Mouse (Mus musculus) gastrocnemius, postnatal 14 days (tissue): ENCODE measurements around the gene Ephb4. TPM values are rescaled to one million over a fixed set of nuclear protein-coding genes. Genes with fewer than 3 reads are reported as not detected.

Source experiments
- DNase-seq: peaks from one replicate; pipeline ENCODE4 v3.0.0; 2021; ENCODE audit warnings: mixed read lengths
- intact Hi-C: fragments of 180-260 bp; cut with DNase I; formaldehyde crosslinking; loops from one replicate; pipeline ENCODE4 v1.15.1; 2025; ENCODE audit warnings: low total_unique reads
- long read RNA-seq, 2 experiments: library from polyadenylated mRNA; stranded (forward); transcript quantifications; one replicate each; pipeline ENCODE4 v2.0.0; 2021
- total RNA-seq, 2 experiments: library from RNA; stranded (reverse); gene quantifications; 2 replicates each; pipeline ENCODE4 v1.2.3; 2021

Ephb4 gene
- 10 to 100 TPM; 26.5 to 27.4 TPM for total RNA-seq
- long read RNA-seq, experiment 1, full-length matches to known transcripts: 28 of 37 reads
- long read RNA-seq, experiment 1, partial matches to known transcripts: 9 of 37 reads
- long read RNA-seq, experiment 1, other reads (novel, unspliced or antisense): 0 of 37 reads
- long read RNA-seq, experiment 2, full-length matches to known transcripts: 49 of 56 reads
- long read RNA-seq, experiment 2, partial matches to known transcripts: 5 of 56 reads
- long read RNA-seq, experiment 2, other reads (novel, unspliced or antisense): 2 of 56 reads

DNA sequence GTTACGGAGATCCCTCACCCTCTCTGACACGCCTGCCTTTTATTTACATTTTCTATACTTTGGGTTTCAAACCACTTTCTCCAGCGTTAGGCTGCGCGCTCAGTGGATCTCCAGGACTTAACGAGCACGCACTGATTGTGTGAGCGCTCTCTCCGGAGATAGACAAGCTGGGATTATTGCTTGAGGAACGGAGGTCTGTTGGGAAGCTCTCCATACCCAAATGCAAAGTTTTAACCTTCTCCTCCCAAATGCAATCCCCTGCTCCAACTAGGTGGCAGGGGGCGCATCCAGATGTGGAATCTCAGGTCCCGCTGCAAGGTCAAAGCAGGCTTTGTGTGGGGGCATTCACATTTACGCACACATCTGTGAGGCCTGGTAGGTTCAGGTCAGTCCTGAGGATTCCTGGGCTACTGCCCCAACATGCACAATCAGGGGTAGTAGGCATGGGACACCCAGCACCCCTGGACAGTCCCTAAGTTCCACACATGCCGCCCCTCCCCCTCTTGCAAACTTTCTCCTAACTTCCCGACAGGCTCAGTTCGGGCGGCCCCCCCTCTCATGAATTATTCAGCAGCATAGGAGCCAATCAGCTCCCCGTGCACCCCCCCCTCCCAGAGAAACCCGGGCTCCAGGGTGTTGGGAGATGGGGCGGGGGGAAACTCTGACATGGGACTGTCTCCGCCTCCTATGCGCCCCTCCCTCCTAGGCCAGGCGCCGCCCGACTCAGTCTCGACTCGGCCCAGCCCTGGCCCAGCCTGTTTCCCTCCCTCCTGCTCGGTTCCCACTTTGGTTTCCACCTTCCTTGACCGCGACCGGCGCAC is at the start of gene Ephb4:
Gene Ephb4 (plus strand): TSS at position 726 of the 821 bp plus-strand sequence.
- intact Hi-C loops: no loop called here
- peak; percentile 94 for DNase-seq

GRCm38 (mm10) chr5:137301253-137301652 is 48.7 kb upstream of the Ephb4 start:
- no peak for DNase-seq
- intact Hi-C loops: no loop called here

DNA sequence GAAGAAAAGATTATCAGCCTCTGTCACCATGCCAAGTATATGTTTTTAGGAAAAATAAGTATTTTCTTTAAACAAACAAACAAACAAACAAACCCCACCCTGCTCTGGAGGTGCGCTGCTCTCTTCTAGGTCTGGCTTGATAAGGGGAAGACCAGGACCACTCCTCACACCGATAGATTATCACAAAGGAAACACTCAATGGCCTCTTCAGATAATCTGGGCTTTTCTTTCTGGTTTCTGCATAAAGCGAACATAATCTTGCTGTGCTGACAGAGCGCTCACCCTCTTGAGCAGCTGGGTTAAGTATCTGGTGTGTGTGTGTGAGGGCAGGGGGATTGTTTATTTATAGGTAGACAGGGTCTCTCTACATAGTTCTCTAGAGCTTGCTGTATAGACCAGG is 46.3 kb upstream of the Ephb4 start:
- intact Hi-C loops: no loop called here
- no peak for DNase-seq

GRCm38 (mm10) chr5:137304165-137304564 is 45.7 kb upstream of the Ephb4 start:
- no peak for DNase-seq
- intact Hi-C loops: no loop called here

DNA sequence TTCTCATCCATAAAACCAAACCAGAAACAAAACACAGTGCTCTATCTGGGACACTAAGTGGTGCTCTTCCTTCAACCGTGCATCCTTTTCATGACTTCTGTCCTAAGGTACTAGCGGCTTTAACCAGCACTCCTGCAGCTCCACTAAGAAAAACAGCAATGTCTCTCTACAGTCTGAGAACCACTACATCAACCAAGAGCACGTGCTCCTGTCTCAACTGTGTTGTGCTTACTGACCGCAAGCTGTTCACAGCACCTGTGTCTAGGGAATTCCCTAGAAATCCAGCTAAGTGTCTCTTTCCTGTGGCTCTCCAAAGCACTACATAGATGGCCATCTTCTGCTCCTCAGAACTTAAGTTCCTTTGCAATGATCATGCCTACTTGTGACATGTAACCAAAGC is 45.1 kb upstream of the Ephb4 start:
- no peak for DNase-seq
- intact Hi-C loops: no loop called here

GRCm38 (mm10) chr5:137305822-137306221 is 44.1 kb upstream of the Ephb4 start:
- intact Hi-C loops: no loop called here
- DNase-seq: no peak

- intact Hi-C loops: no loop called here
- no peak for DNase-seq
These were observed 43.4 kb upstream of the Ephb4 start for GRCm38 (mm10) chr5:137306439-137307005.

- DNase-seq: peak; percentile 91
- intact Hi-C loops: no loop called here
These were observed 42.6 kb upstream of the Ephb4 start, which contains the start of gene Srrt for GRCm38 (mm10) chr5:137307071-137307912. Gene Srrt (minus strand): TSS chr5:137307674.

DNA sequence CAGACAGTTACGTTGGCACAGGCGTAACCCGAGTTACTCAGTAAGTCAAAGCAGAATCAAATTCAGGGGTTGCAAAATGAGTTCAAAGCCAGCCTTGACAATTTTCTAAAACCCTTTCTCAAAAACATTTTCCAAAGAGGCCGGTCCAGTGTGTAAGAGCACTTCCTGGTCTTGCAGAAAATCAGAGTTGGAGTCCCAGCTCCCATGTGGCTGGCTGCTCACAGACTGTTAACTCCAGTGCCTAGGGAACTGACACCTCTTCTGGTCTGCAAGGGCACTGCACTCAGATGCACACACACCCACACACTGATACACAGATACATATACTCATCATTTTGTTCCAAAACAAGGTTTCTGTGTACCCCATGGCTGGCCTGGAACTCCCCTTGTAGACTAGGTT is 41.6 kb upstream of the Ephb4 start:
- DNase-seq: no peak
- intact Hi-C loops: no loop called here

- no peak for DNase-seq
- intact Hi-C loops: no loop called here
These were observed 36.3 kb upstream of the Ephb4 start for GRCm38 (mm10) chr5:137313466-137314192.

DNA sequence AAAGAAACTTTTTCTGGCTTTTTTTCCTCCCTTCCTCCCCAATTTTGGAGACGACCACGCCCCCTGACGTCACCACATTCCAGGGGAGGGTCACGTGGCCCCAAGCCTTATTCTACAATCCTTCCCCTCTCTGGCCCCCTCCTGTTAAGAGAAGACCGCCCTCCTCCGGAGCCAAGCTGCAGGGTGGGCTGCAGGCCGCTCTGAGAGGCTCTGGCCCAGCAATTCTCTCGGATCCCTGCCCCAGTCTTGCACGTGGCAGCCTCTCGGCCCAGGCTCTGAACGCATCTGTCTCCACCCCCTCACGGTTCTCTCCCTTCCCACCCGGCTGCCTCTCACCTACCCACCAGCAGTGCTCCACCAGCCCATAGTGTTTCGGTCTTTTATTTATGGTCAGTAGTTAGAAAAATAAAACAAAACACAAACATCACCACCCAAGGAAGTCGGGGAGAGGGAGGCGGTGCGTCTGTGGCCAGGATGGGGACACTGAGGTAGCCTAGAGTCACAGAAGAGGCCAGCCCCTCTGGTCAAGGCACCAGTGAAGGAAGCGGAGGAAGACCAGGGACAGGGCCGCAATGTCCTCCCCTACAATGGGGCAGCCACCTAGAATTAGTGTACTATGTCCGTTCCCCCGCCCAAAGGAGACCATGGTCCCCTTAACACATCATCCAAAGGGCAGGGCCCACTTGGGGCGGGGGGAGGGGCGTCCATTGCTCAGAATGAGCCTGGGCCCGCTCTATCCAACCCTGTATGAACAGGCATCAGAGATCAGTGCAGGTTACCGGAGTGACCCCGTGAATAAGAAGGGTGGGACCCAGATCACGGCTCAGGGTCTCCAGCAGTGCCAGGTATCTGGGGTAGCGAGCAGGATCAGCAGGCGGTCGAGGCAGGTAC is 35.5 kb upstream of the Ephb4 start, which contains the start of gene Trip6:
Gene Trip6 (minus strand): TSS at position 212 of the 891 bp plus-strand sequence.
- intact Hi-C loops: no loop called here

DNA sequence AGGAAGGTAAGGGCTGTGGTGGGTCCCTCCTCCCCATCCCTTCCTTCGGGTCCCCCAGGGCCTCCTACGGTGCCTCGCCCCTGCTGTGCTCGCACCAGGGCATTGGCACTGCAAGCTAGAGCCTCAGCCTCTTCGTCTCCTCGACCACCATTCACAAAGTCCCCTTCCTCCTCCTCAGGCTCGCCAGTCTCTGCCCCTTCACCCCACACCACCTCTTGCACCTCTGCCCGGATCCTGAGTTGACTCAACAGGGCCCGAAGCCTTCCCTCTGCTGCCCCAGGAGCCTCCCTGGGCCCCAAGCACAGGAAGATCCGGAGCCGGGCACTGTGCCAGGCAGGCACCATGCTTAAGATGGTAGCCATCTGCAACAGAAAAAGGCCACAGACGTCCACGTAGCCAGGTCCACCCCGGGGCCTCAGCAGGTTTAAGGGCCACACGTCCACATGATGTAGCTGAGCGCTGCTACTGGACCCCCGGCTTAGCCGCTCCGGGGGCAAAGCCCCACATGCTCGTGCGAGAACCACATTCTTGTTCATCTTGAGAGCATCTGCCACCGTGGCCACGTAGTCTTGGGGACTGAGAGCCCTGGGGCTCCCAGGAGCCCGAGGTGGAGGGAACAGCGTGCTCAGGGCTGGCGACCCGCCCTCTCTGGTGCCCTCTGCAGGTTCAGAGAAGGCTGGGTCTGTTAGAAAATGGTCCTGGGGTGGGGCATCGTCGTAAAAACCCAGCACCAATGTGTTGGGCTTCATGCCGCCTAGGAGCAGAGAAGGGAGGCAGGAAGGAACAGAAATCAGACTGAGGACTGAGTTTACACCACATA is 34.6 kb upstream of the Ephb4 start:
- DNase-seq: peak; percentile 55
- intact Hi-C loops: no loop called here

More for the DNA sequence above, 35.5 kb upstream of the Ephb4 start, which contains the start of gene Trip6:
- peak; percentile 92 for DNase-seq

DNA sequence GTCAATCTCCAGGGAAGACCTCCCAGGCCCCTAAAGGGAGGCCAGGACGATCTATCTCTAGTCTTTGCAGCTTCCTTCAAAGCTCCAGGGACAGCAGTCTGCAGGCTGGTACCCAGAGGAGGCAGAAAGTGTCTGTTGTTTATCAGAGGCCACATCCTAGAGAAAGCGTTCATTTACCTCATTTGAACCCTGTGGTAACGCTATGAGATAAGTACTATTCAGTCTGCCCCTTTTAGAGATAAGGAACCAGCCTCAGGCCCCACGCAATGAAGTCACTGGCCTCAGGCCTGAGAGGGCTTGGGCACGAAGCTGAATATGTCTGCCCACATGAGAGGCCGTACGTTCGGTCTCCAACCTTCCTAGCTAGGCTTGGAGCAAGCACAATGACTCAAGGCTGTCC is 32.5 kb upstream of the Ephb4 start:
- no peak for DNase-seq
- intact Hi-C loops: no loop called here

- intact Hi-C loops: no loop called here
- DNase-seq: no peak
These were observed 31.3 kb upstream of the Ephb4 start for GRCm38 (mm10) chr5:137318570-137318969.

GRCm38 (mm10) chr5:137320996-137321395 is 28.9 kb upstream of the Ephb4 start:
- intact Hi-C loops: no loop called here
- DNase-seq: no peak

DNA sequence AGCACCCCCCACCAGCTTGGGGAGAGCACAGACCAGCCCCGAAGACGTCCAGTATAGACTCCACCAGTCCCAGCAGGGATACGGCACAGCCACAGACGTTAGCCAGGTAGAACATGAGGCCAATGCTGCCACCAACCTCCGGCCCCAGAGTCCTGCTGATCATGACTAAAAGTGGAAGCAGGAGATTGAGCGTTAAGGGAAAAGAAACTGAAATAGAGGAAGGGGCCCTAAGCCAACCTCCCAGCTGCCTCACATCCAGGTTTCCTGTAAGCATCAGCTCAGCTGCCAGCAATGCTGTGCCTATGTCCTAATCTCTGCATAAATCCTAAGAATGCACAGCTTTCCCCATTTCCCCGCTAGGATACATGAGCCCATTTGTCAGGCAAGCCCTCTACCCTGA is 19.0 kb upstream of the Ephb4 start:
- intact Hi-C loops: no loop called here
- no peak for DNase-seq

DNA sequence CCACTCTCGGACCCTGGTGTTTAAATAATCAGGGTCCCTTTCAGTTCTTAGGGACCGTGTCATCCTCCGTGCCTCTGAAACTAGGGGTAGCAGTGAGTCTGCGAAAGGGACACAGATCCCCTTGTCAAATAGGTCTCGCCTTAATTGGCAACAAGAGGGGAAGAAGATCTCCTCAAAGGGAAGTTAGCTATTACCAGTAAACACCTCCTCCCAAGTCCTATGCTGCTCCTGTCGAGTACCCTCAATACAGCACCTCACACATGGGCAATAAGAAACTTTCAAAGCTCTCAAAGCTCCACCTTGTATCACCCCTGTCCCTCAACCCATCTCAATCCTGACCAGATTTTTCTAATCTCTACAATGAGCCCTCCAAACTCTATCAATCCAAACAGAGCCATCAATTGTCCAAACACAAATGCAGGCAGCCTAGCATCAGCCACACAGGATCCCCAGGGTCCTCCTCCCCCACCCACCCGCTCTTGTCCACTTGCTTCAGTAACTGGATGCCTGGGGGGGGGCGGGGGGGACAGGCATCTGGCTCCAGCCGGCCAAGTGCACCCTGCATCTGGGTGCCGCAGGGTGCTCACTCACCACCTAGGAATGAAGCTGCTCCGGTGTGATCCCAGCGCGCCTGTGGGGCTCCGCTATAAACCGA is 16.9 kb upstream of the Ephb4 start:
- intact Hi-C loops: no loop called here
- no peak for DNase-seq
